Mouse (Mus musculus) thymus, adult 2 months (tissue): ENCODE measurements at regions not wholly inside any gene's neighbourhood (a gene's known extent, or its start where the extent isn't known, plus 50 kb on each side); places are given as distances from the start of the nearest gene placed in this dataset.
A peak's percentile ranks its signal among the peaks of the same experiment; 100 is the strongest.

Experiments
- DNase-seq: peaks from one replicate; pipeline ENCODE4 v3.0.0; 2021
- H3K27ac ChIP-seq: fragments of 200-500 bp; 2 replicates; pipeline ENCODE4 v1.5.1; 2012; ENCODE audit warnings: low read length, control low read depth; ENCODE audit not compliant: control insufficient read depth, insufficient read depth
- H3K27me3 ChIP-seq: fragments of 200-500 bp; 2 replicates; pipeline ENCODE4 v1.6.1; 2012; ENCODE audit warnings: mild to moderate bottlenecking, low read length, moderate library complexity, mixed read lengths; ENCODE audit not compliant: control insufficient read depth, insufficient read depth
- H3K36me3 ChIP-seq: fragments of 200-500 bp; 2 replicates; pipeline ENCODE4 v1.6.1; 2012; ENCODE audit warnings: mild to moderate bottlenecking, low read length, moderate library complexity; ENCODE audit not compliant: control insufficient read depth, insufficient read depth
- H3K4me1 ChIP-seq: fragments of 200-500 bp; replicated peaks from 2 replicates; pipeline ENCODE4 v1.6.1; 2012; ENCODE audit warnings: low read length; ENCODE audit not compliant: control insufficient read depth, insufficient read depth
- H3K4me3 ChIP-seq: fragments of 200-500 bp; 2 replicates; pipeline ENCODE4 v1.5.1; 2012; ENCODE audit warnings: mild to moderate bottlenecking, low read length, control low read depth, moderate library complexity; ENCODE audit not compliant: control insufficient read depth, insufficient read depth
- CTCF ChIP-seq: fragments of 200-500 bp; IDR thresholded peaks from 2 replicates; pipeline ENCODE4 v1.5.1; 2012; ENCODE audit warnings: mild to moderate bottlenecking, control low read depth, low read length, moderate library complexity, borderline replicate concordance; ENCODE audit not compliant: control insufficient read depth, poor library complexity, insufficient read depth; ENCODE audit errors: extremely low read depth
- POLR2A ChIP-seq: fragments of 200-500 bp; IDR thresholded peaks from 2 replicates; pipeline ENCODE4 v1.6.1; 2012; ENCODE audit warnings: mild to moderate bottlenecking, low read length, control low read depth, moderate library complexity; ENCODE audit not compliant: control insufficient read depth, poor library complexity, insufficient read depth; ENCODE audit errors: extremely low read depth
- WGBS: fragments of 180-500 bp; shearing (Covaris S2); methylation state at CpG from one replicate; pipeline ENCODE4 v1.1.7; 2018; 5-methylcytosine and 5-hydroxymethylcytosine counted together

- no peak overlapping the region for H3K4me3 ChIP-seq
- H3K4me1 ChIP-seq: no peaks in the 10 kb centered on the region
- TF ChIP-seq CTCF (no peak), POLR2A (no peak)
- no peaks in the 10 kb centered on the region for H3K27me3 ChIP-seq
- H3K27ac ChIP-seq: no peak overlapping the region
- H3K36me3 ChIP-seq: no peaks in the 10 kb centered on the region
- no peak for DNase-seq
- 76% methylated on average over 2 of the region's 2 CpGs for WGBS
These were observed 164.5 kb downstream of the Gm765 start for GRCm38 (mm10) chr6:98178005-98178404.

GRCm38 (mm10) chr6:98149043-98149813 lies 193.3 kb downstream of the Gm765 start:
- no peak overlapping the region for H3K4me3 ChIP-seq
- TF ChIP-seq POLR2A (no peak), CTCF (no peak)
- H3K27me3 ChIP-seq: no peaks in the 10 kb centered on the region
- 87% methylated on average over 12 of the region's 12 CpGs for WGBS
- no peaks in the 10 kb centered on the region for H3K36me3 ChIP-seq
- DNase-seq: no peak
- no peak overlapping the region for H3K27ac ChIP-seq
- H3K4me1 ChIP-seq: no peaks in the 10 kb centered on the region

- Histone ChIP-seq H3K27ac (no peak overlapping the region), H3K4me1 (no peaks in the 10 kb centered on the region), H3K4me3 (no peak overlapping the region), H3K27me3 (no peaks in the 10 kb centered on the region), H3K36me3 (no peaks in the 10 kb centered on the region)
- WGBS: 87% methylated on average over 5 of the region's 5 CpGs
- no peak for DNase-seq
- TF ChIP-seq CTCF (no peak), POLR2A (no peak)
These were observed 194.7 kb downstream of the Gm765 start for GRCm38 (mm10) chr6:98147855-98148254.

- TF ChIP-seq CTCF (no peak), POLR2A (no peak)
- peak; percentile 17 for DNase-seq
- 17% methylated on average over 2 of the region's 2 CpGs for WGBS
These were observed 209.6 kb downstream of the Gm765 start for GRCm38 (mm10) chr6:98132931-98133330.

GRCm38 (mm10) chr6:98125434-98125833 lies 217.1 kb downstream of the Gm765 start:
- no peaks in the 10 kb centered on the region for H3K27me3 ChIP-seq
- WGBS: 89% methylated on average over 7 of the region's 7 CpGs
- TF ChIP-seq POLR2A: no peak
- TF ChIP-seq CTCF: no peak
- H3K4me1 ChIP-seq: no peaks in the 10 kb centered on the region
- no peak for DNase-seq
- no peak overlapping the region for H3K4me3 ChIP-seq
- H3K36me3 ChIP-seq: no peaks in the 10 kb centered on the region
- H3K27ac ChIP-seq: no peak overlapping the region

More at GRCm38 (mm10) chr6:98132931-98133330, 209.6 kb downstream of the Gm765 start:
- Histone ChIP-seq H3K27ac (no peak overlapping the region), H3K27me3 (no peaks in the 10 kb centered on the region), H3K4me1 (no peaks in the 10 kb centered on the region), H3K4me3 (no peak overlapping the region), H3K36me3 (no peaks in the 10 kb centered on the region)

- TF ChIP-seq POLR2A: no peak
- TF ChIP-seq CTCF: no peak
- H3K36me3 ChIP-seq: no peaks in the 10 kb centered on the region
- no peaks in the 10 kb centered on the region for H3K27me3 ChIP-seq
- H3K4me1 ChIP-seq: peaks cover 6% of the 10 kb centered on the region
- H3K27ac ChIP-seq: no peak overlapping the region
- no peak for DNase-seq
- WGBS: 90% methylated on average over 9 of the region's 9 CpGs
- H3K4me3 ChIP-seq: no peak overlapping the region
These were observed 224.0 kb downstream of the Gm765 start for GRCm38 (mm10) chr6:98118355-98119150.
